Mouse (Mus musculus) frontal cortex, adult (tissue): ENCODE measurements at regions not wholly inside any gene's neighbourhood (a gene's known extent, or its start where the extent isn't known, plus 50 kb on each side); places are given as distances from the start of the nearest gene placed in this dataset.
"Not testable (repeated sequence)": the region's sequence is repeated elsewhere in the genome, so short reads cannot be mapped to it uniquely, and the experiment has no call there.

ENCODE experiments used
- ATAC-seq: cut with Nextera tagmentation; 2 replicates; pipeline ENCODE4 v1.9.2; 2017; ENCODE audit warnings: mild to moderate bottlenecking, moderate library complexity, mixed read lengths; ENCODE audit not compliant: low TSS enrichment

DNA sequence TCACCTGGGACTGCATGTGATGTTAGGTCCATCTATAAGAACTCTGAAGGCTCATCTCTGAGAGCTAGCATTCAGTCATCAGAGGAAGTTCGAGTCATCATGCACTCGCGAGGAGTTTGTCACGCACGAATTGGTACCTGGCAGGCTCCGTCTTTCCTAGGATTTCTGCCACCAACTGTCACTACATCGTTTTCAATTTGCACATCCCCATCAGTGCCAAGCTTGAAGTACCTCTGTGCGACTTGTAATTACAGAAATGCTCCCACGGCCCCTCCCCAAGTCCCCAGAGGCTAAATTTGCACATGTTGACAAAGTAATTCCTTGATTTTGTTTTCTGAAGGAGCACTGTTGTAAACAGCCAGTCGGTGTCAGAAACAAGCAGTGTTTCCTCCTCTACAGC lies 372.2 kb upstream of the Id2 start:
- ATAC-seq: no peak

DNA sequence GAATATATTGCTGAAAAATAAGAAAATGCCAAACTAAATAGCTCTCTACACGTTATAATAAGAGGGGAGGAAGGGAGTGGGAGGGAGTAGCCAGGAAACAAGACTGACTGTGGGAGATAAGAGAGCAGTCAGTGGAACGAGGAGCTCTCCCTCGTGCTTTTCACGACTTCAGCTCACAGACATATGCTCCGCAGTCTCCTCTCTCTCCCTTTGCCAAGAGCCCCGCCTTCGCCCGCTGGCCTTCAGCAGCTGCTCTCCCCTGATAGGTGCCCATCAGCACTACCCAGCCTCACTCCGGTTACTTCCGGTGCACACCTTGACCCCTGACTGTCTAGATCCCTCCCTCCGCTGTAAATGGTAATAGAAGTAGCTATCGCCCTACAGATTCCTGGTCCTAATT lies 370.8 kb upstream of the Id2 start:
- ATAC-seq: peak; percentile 86

DNA sequence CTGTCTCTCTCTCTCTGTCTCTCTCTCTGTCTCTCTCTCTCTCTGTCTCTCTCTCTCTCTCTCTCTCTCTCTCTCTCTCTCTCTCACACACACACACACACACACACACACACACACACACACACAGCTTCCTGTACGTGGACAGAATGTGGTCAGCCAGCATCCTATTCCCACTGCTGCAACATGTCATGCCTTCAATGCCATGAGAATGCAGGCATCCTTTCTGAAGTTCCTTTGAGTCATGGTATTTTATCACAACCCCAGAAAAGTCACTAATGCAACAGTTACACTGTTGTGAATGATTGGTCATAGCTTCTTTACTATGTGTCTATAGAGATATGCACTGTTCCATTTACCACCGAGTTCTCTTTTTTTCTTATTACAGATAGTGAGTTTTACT lies 365.8 kb upstream of the Id2 start:
- not testable (repeated sequence) for ATAC-seq

DNA sequence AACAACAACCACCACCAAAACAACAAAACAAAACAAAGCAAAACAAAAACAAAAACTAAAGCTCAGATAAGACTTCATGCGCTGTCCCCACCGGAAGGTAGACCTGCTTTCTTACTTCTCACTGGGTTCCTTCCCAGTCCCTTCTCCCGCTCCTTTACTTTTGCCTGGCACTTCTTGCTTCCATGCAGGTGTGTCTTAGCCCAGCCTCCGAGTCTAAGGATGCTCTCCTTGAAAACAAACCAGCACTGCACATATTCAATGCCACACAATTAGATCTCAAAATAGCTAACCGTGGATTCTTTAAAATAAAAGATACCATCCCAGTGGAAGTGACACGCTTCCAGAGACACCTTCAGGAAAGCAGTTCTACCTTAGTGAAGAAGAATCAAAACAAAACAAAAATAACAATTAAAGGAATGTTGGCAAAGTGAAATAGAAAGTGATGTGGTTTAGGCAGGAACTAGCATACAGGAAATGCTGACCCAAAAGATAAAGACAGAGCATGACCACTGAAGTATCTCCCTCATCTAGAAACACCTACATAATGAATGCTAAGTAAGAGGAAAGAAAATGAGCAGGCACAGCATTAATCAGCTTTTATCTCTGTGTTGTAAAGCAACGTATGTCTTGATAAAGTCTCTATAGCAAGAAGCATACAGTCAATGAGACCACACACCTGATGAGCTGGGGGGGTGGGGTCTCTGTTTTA lies 358.5 kb upstream of the Id2 start:
- ATAC-seq: no peak

DNA sequence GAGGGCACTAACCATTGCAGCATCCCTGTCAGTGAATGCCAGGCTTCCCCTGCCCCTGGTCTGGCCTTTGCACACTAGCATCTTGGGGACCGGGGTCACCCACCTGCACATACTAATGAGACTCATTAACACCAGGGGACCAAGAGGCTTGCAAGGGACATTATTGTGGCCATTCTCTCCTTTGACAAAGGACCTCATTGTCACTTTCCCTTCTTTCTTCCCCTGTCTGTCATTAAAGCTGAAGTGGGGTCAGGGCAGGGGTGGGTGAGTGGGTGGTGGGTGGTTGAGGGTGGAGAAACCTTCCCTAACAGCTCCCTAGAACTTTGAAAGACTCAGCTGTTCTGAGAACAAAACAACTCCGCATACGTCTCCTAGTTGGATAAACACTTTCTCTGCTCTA lies 356.4 kb upstream of the Id2 start:
- ATAC-seq: no peak

DNA sequence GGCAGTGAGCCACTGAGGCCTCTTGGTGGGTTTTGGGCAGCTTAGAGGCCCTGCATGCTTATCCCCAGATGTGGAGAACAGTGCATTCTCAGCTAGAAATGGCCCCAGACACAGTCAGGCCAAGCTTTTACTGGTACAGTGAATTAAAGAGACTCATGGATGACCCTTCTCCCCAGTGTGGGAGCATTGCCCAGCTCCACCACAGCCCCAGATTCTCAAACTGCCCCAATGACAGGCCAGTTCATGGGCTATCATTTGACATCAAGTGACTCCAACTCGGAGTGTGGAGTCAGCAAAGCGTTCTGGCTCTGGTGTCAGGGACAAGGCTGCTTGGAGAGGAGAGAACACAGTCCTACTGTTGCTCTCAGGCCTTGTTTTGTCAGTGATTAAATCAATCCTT lies 354.2 kb upstream of the Id2 start:
- no peak for ATAC-seq

DNA sequence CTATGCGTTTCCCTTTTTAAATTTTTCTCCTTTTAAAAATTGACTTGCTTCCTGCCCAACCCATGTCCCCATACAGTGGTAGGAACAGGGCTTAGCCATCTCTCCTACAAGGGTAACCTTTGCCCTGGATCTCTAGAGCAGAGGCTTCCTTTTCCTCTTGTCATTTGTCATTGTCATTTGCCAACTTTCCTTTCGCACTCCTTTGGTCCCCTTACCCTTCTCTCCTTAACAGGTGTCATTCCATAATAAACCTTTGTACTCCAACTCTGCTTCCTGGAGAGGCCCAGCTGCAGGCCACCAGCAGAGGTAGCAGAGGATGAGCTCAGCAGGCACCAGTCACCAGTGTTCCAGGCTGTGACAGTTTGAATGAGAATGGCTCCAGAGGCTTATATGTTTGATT lies 347.4 kb upstream of the Id2 start:
- no peak for ATAC-seq

DNA sequence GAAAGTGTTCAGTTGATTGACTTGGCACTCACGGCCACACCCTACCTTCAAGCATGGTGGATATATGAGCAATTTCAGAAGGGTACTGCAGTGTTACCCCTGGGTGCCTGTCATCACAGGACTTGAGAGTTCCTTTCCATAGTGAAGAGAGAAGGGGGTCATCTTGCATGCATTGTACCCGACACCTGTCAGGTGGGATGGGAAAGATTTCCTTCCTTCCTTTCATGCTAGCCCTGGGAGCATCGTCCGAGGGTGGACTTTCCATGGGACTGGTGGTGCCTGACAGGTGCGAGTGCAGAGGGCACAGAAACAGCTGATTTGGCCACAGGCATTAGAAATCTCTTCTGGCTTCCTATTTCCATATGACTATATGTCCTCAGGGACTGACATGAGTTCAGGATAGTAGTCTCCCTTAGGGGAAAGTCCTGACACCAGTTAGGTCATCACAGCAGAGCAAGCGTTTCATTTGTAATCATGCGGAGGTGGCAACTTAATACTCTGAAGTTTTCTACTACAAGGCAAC lies 342.1 kb upstream of the Id2 start:
- ATAC-seq: no peak

DNA sequence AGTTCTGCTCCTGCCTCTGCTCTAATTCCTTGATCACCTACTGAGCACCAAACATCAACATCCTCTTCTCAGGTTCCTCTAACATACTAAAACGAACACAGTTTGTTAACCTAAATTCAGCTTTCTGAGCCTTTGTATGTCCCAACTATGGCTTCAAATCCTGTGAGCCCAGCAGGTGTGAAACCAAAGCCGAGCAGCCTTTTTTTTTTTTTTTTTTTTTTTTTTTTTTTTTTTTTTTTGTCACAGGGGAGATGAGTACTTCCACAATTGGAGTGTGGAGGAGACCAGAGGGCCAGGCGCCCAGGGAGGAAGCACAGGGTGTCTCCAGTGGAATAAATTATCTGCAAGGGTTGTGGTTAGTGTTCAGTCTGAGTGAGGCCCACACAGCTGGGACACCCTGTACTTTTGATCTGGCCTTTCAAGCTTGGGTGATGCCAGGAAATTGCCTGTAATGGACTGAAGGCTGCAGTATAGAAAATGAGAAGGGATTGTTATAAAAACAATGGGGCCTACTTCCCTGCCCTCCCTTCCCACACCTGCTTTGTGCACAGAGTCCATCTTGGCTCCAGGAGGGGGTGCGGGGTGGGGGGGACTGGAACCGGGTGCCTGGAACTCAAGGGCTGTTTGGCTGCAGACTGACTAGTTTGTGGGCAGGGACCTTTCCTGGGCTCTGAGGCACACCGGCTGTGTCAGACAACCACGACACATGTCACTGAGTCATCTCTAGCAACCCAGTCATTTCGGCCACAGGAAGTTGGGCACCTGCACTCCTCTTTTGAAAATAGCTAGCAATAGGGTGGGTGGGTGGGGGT lies 341.5 kb upstream of the Id2 start:
- ATAC-seq: no peak

DNA sequence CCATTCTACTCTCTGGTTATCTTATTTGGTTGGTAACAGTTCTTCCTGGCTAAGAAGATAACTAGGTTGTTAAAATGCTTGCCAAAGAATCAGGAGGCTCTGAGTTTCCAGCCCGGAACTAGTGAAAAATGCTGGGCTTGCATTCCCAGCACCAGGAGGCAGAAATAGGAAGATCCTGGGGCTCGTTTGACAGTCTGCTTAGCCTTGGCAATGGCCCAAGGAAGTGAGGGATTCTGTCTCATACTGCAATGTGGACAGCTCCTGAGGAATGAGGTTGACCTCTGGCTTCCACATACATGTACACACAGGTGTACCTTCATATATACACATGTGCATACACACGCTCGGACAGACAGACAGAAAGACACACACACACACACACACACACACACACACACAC lies 340.6 kb upstream of the Id2 start:
- no peak for ATAC-seq

DNA sequence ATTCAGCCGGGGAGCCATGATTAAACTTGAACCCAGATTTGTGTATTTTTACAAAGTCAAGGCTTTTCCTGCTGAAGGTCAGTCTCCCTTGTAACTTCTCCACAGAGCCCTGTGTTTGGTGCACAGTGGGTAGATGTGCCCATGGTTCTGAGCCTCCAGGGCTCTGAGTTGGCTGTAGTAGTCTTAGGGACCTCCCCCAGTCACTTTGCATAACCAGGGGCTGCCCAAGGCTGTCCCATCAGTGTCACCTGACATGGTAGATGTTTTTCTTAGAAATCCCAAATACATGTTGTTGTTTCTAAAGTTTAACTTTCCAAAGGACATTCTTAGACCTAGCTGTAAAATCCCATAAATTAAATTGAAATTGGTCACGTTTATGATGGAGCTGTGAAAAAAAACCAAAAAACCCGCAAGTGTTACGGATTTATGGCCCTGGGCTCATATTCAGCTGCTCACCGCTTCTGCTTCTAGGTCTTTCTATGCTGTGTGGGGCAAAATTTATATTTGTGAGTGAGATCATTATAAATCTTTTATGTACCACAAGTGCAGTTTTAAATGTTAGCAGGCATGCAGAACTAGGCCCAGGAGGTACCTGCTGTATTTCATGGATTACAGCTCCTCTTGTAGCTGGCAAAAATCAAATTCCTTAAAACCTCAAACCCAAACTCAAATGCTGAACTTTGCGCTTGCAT lies 339.4 kb upstream of the Id2 start:
- no peak for ATAC-seq

DNA sequence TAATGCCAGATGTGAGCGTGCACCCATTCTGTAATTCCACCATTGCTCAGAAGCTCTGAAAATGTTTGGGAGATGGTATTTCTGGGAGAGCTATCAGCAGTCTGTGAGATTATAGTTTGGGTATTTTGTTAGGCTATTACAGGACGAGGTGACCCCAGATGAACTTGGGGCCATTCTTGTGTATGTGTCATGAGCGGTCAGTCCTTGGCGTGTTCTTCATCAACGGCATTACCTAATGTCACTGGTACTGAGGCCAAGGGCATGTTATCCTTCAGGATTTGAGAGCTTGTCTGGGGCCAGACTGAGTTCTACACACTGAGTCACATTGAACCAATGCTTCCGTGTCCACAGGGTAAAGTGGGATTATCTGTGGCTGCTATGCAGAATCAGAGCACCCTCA lies 335.9 kb upstream of the Id2 start:
- no peak for ATAC-seq

DNA sequence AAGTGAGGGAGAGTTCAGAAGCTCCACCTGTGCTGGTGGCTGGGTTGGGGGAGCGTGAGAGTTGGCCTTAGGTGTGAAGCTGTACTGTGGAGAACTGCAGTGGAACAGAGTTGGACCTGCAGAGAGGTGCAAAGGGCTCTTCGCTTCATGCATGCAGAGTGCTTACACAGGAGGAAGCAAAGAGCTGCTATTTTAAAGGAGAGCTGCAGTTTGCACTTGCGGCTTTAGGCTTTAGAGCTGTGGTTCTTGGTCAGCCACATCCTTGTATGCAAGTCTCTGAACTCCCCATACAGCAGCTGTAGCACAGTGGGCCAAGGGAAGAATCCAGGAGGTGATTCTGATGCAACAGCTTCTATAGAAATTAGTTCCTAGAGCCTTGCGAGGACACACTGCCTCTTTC lies 334.0 kb upstream of the Id2 start:
- ATAC-seq: no peak

DNA sequence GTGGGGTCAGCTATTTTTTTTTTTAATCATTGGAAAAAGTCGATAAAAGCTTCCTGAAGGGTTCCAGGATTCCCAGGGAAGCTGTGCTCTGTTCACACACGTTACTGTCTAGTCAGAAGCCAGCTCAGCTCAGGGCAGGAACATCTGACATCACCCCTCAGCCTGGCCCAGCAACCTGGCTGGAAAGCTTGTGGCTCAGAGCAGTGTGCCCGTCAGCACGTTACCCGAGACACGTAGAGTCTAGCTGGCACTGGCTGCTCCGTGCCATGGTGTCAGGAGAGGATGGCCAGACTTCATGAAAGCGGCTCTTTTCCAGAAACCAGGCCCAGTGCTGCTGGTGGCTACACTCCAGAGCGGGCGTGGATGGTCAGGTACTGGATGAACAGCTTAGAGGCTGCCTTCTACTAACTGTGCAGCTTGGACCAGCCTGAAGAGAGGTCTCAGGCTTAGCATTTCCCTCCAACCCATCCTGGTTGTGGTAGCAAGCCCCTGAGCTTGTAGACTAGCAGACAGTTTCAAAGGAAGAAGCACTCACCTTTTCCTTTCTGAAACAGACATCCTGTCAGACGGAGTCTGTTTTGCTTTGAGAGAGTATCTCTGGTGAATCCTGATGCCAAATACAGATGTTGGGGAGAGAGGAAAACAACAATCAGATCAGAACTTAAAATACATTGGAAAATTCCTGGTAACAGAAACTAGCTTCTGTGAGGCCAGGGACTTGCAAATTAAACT lies 331.1 kb upstream of the Id2 start:
- no peak for ATAC-seq

DNA sequence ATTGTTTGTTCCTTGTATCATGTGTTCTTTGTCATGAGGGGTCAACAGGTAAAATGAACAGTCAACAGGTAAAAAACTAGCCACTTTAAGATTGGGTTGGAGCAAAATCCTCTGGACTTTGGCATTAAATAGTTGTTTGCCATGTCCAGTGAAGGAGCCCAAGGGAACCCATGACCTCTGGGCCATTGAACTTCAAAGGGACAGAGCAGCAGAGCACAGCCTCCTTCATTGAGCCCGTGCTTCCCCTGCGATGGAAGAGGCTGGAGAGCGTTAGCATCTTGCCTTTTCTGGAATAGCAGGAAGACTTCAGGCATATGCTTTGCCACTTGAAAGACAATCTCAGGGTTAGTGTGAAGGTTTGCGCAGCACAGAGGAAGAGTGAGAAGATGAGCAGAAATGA lies 320.4 kb upstream of the Id2 start:
- ATAC-seq: no peak

DNA sequence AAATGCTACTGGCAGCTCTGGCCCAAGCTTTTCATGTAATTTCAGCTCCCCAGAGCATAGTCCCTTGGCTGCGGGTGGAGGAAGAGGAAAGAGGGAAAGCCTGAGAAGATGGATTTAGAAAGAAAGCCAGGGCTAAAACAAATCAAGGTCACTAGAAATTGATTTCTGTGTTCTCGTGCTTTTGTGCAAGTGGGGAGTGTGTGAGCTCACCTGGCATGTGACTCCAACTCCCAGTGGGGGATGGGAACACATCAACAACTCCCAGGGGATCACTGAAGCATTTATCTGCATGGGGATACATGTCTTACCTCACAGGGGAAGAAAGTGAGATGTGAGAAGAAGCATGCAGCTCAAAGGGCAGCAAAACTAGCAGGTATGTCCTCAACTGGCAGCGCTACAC lies 319.6 kb upstream of the Id2 start:
- no peak for ATAC-seq

DNA sequence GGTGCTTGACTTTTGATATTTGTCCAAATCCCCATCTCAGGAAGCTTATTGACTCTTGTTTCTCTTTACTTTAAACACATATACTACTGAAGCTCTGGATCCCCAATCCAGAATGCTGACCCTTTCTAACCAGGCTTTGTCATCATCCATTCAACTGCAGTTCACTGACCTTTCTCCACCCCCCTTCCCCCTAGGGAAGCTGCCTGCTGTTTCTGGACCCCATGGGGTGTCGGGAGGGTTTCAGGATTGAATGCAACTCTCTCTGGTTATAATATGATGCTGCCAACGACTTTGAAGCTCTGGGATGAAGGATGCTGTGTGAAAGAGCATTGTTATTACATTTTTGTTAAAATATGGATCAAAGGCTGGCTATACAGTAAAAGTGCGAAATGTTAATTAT lies 318.7 kb upstream of the Id2 start:
- no peak for ATAC-seq

DNA sequence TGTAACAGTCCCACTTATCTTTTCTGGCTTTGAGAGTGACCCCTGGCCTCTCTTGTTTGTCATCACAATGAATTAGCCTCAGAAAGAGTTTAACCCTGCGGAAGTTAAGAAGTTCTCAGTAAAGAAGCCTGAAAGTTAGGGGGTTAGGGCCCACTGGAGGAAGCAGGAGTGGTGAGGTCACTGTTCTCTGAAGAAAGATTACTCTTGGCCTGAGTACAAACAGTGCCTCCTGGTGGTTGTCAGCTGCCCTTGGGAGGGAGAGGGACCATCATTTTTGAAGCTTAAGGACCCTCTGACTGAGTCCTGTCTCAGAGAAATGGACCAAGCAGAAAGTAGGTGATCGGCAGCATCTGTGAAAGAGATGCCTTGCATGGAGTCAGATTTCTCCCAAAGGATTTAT lies 318.3 kb upstream of the Id2 start:
- ATAC-seq: no peak

DNA sequence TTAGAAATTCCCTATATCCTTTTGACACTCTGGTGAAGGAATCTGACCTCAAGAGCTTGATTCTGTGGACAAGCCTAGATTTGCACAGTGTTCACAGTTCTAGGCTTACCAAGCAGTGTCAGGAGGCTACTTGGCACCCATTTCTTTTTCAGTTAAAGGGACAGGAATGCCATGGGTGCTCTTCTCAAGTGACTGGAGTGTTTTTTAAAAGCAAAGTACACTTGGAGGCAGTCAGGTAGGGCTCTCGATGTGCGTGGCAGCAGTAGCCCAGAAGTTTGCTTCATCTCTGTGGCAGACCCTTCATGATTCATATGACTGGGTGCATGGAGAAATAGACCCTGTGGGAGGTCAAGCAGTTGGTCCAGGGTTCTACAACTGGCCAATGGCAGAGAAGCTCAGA lies 310.4 kb upstream of the Id2 start:
- ATAC-seq: no peak

DNA sequence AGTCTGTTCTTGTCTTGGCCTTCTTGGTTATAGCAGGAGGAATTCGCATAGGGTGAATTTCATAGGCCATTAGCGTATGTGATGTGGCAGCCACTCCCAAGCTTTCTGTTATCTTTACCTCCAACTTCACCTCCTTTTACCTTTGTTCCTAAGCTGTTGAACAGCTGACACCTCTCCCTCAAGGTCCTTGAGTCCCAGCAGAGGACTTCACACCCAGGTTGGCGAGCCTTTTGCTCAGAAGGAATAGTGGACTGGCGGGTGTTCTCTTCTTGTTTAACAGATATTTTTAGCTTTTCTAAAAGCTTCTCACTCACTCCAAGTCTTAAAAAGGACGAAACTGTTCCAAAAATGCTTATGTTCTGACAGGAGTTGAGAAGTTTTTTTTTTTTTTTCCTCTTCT lies 303.4 kb upstream of the Id2 start:
- ATAC-seq: peak; percentile 38; the same call in 1 of the 2 replicates

DNA sequence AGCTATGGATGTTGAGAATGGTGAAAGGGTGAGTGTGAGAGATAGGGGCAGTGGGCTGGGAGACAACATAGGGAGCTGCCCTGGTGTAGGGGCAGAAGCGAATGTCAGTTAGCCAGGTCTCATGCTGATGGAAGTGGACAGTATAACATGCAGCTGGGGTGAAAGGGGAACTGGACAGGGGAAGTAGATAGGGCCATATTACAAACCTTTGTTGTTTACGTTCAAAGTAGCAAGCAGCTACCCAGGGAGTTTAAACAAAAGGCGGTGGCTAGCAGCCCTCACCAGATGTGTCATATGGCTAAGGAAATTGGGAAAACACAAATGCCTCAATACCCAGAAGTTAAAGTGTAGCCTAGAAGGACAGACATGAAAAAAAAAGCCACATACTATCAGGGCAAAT lies 301.8 kb upstream of the Id2 start:
- ATAC-seq: no peak

DNA sequence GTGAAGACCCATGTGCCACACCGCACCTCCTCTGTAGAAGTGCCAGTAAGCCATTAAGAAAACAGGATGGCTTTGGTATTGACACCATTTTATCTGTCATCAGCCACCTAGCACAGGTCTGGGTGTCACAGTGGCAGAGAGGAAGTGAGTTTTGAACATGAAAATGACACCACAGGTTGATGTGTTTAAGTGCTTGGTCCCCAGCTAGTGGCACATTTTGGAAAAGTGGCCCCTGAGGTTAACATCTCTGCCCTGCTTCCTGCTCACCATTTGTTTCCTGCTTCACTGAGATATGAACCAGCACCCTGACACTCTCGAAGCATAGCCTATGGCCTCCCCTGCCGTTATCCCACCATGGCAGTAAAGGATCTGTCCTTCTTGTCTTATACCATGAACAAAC lies 297.4 kb upstream of the Id2 start:
- ATAC-seq: no peak
